Mouse (Mus musculus) T-helper 2 cell (primary cell): ENCODE results near the gene Wdr75.

Experiments
- in situ Hi-C: fragments of 300-600 bp; cut with MboI, MseI; formaldehyde crosslinking; loops from one replicate; pipeline ENCODE4 v1.15.1; 2025; ENCODE audit warnings: high pct_unique_total_duplicates

Gene Wdr75

DNA sequence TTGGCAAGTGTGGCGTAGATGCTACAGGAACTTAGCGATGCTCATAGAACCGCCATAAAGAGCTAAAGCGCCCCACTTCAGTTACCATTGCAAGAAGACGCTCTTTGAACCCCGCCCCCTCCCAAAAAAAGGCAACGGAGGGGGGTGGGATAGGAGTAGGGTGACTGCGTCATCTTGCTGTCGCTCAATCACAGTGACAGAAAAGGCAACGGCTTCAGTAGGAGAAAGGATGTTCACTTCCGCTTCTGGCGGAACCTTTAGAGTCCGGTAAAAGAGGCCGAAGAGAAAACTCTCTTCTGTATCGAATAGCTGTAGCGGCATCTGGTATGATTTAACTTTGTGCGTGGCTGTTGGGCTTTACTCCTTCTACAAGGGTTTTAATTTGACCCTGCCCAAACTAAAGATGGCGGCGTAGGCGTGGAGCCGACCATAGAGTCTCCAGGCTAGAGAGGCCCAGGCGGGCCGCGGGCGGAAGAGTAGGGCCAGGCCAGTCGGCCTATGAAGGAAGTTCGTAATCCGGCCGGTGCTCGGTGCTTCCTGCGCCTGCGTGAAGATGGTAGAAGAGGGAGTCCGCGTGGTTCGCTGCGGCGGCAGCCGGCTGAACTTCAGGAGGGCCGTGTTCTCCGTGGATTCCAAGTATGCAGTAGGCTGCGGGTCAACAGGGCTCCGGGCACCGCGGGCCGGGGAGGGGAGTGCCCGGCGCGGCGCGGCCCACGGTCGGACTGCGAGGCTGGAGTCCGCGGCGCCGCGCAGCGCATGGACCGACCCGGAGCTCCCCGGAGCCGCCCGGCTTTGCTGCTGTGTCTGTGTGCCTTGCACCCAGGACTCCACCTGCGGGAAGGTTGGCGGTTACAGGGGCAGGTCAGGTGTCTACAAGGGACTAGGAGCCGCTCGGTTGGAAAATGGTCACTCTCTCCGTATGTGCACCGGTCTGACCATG, at the start of gene Wdr75:
TSS of gene Wdr75 (plus strand) at position 198 of the 940 bp plus-strand sequence.
- in situ Hi-C loops = loop anchor here (25.0 kb wide), 1 partner anchor 1067 kb away; no protein-coding TSS in a partner anchor

DNA sequence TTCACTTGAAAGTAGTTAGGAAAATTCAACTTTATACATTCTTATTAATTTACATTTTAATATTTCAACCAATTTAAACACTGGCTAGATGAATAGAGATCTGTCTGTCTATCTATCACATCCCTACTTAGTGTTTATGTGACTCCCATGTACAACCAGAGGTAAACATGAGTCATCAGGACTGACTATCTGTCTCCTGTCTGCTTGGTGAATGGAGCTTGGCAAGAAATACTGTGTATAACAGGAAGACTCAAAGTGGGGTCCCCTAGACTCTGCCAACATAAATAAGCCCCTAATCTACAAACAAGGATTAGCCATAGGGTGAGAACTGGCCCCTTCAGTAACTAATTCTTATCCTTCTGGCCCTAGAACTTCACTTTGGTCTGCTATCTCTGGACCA, 39.1 kb upstream of the Wdr75 start:
- in situ Hi-C loops = no loop called here

DNA sequence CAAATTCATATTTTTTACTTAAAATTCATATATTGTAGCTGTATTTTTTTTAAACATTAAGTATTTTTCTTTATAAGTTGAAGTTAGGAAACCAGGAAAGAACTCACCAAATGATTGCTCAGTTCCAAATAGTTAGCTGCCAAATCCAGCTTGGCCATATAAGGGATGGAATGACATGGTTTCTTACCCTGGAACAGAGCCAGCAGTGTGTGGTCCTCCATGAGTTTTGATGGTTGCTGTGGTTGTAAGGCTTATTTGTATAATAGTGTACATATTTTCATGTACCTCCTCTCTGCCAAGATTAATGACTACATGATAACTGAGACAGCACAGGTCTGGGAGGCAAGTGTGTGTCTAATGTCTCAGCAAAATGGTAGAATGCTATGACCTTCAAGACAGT, 38.3 kb upstream of the Wdr75 start:
- in situ Hi-C loops = no loop called here

DNA sequence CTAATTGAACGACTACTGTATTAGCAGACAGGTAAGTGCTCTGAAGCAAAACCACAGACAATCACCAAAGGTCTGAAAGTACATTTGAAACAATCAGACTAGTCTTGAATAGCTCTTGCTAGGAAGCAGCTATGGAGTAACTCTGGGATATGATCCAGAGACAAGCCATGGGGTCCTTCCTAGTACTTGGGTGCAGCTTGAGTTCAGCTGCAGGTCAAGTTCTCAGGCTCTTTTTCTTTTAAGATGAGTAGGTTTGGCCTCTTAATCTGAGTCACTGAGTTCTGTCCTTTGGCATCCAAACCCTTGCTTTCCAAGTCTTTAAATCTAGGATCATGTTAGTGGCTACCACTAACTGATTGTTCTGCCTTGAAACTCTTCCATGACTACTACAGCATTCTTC, 37.0 kb upstream of the Wdr75 start:
- in situ Hi-C loops = no loop called here

DNA sequence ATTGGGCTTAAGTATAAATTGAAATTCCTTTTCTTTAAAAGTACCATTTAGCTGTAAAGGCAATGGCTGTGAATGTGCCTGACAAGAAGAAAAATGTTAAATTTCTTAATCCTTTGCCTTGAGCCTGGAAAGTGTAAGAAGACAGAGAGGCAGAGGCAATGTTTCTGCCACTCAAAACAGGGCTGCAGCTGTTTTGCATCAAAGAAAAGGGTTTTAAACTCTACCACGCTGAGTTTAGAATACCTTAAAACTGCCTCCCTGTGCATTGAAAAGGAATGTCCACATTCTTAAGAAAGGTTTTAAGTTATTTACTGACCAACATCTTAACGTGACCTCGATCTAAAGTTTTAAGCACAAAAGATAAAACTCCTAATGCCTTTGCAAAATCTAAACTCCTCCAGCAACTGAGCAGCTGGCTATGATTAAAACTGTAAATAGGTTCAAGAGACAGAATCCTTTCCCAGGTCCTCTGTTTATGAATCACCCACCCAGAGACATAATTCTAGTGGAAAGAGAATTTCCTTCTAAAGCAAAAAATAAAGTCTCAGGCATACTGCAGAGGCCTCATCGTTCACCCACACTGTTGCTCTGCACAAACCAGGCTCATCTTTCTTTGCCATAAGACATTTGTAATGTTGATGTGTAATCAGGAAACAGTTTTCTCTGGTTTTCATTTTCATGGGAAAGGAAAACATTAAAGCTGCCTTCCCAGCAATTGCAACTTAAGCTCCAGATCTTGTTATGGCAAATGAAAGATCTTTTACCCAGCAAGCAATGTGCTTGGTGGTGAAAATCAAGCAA, 34.1 kb upstream of the Wdr75 start:
- in situ Hi-C loops = loop anchor here (10.0 kb wide), 2 partner anchors 1026 to 1546 kb away; partner anchors contain the start of gene Mettl21e

DNA sequence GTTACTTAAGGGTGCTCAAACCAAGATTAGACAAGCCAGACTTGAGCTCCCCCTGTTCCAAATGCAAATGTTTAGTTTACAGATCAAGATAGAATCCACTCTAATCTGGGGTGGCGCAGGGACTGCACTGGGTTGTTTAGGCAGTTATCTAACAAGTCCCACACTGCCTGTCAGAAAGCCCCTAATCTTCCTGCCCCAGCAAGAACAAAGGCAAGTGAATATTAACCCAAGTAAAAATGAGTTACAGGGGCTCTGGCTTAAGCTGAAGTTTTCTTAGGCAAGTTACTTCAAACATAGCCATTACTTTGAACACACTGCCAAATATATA, 33.5 kb upstream of the Wdr75 start:
- in situ Hi-C loops = loop anchor here (10.0 kb wide), 2 partner anchors 1027 to 1547 kb away; partner anchors contain the start of gene Mettl21e

DNA sequence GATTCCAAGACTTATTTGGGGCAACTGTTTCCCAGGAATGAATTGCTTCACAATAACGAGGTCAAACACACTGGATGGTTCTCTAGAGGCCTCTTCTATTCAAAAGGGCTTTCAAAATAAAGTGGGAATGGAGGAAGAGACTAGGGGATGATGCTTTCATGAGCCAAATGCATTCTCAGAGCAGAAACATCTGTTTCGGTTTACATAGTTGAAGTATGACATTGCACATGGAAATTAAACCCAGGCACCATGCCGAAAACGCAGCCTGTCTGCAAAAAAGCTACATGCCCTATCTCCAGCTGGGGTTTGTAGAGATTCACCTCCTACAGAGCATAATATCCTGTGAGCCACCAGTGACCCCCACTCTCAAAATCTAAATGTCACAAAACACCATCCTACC, 29.3 kb upstream of the Wdr75 start:
- in situ Hi-C loops = loop anchor here (10.0 kb wide), 2 partner anchors 1031 to 1551 kb away; partner anchors contain the start of gene Mettl21e

DNA sequence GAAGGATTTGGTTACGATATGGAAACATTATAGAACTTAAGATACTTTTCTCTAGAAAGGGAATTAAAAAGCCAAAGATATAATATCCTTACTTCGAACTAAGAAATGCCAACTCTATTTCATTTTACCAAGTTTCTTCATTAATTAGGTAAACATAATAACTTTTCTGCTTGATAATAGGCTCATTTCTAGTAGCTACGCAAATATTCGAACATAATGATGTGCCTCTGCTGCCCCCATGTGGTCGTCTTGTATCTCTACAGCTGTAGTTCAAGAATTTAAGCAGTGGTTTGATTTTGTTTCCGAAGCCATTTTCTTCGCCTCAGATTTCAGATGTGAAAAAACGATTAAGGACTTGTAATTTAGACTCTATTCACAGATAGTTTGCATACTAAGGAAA, 28.8 kb upstream of the Wdr75 start:
- in situ Hi-C loops = loop anchor here (10.0 kb wide), 2 partner anchors 1031 to 1551 kb away; partner anchors contain the start of gene Mettl21e

DNA sequence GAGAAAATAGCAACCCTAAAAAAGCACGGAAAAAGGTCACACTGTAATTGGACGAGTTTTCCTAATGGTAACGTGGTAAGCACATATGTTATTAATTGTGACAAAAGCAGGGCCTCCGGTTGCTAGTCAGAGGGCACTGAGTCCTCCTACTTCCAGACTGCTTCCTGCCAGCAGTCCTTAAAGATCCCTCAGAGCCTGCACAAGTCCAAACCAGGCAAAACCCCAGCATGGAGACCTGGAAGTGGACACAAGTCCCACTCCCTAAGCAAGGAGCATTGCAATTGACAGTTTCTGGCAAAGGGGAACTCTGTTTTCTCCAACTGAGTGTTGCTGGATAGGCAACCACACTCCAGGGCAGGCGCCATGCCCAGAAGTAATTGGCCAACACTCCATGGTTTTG, 27.4 kb upstream of the Wdr75 start:
- in situ Hi-C loops = loop anchor here (10.0 kb wide), 2 partner anchors 1033 to 1553 kb away; partner anchors contain the start of gene Mettl21e

DNA sequence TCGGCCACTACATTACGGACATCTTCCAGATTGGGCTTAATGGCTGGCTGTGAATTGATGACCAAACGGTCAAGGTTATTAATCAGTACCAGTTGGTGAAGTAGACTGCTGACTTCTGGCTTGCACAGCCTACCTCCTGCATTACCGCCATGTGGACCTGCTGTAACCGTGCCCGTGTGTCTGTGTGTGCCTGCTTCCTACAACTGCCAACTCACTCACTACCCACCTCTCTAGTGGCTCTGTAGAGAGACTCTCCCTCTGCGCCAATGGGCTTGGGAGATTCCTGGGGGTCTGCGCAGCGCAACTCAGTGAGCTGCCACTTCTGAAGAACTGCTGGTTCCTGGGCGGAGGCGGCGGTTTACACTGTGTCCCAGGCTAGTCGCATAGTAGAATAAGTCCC, 25.6 kb upstream of the Wdr75 start:
- in situ Hi-C loops = loop anchor here (10.0 kb wide), 2 partner anchors 1035 to 1555 kb away; partner anchors contain the start of gene Mettl21e

DNA sequence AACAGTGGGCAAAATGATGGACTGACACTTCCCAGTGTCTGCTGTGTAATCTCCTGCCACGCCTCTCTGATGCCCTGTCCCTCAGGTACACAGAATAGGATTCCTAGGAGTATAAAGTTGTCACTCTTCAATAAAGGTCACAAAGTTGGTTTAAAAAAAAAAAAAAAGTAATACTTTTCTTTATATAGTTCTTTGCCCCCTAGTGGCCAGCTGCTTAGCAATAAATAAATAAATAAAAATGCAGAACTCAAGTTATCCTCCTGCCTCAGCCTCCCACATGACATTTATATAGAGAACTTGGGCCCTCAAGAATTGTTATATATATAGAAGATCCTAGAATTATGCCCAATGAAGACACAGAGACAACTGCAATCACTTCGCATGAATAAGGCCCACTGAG, 24.9 kb upstream of the Wdr75 start:
- in situ Hi-C loops = no loop called here

DNA sequence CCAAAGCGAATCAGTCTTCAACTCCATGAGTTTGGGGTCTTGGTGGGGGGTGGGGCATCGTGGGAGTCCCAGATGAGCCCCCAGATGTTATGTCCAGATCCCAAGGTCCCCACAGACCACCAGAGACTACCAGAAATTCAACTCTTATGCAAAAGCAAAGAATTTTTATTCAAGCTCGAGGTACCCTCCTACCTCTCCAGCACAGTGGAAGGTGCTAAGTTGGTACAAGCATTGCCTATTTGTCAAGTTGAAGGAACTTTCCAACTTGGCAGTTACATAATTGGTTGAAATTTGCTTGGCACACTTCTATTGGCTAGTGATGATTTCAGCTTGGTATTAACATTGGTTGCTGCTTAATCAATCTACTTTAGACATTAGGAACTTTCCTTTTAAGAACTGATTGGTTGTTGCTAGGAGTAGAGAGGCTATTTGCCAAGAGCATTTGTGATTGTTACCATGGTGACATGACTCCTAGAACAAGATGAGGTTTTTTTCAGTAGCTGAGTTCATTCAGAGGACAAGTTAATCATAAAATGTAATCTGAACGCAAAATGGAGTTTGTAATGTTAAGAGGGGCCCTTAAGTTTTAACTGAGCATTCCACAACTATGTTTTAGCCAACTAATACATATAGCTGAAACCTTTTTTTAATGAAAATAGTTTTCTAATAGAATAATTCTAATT, 14.2 kb upstream of the Wdr75 start:
- in situ Hi-C loops = loop anchor here (25.0 kb wide), 1 partner anchor 1082 kb away; no protein-coding TSS in a partner anchor

DNA sequence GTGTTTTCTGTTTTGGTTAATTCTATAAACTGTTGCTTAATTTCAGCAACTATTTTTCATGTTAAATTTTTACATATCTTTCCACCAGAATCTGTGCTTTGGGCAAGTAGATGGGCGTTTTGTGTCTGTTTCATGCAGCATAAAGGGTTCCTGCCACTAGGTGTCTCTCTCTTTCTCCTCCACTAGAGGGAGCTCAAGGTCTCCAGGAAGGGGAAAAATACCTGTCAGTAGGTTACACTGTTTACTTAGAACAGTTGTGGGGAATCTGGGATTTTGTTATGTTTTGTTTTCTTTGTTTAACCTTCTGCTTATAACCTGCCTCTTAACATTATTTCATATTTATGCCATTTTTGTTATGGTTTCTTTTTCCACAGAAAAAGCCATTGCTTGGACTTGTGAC, 21.9 kb downstream of the Wdr75 start:
- in situ Hi-C loops = loop anchor here (25.0 kb wide), 1 partner anchor 1830 kb away; no protein-coding TSS in a partner anchor

DNA sequence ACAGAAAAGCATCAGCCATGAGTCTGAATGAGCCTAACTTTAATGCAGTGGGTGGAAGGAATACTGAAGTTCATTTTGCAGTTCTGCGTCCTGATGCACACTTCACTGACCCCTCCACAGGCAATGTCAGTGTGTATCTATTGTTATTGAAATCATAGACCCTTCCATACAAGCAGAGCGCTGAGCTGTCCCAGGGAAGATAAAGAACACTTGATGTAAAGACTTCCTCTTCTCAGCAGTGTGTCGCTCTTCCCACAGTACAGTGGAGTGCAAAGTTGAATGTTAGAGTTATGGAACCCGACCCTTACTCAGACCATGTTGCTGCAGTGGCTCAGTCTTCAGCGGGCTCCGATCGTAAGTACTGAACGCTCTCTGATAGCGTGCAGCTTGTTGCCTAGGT, 23.6 kb downstream of the Wdr75 start:
- in situ Hi-C loops = loop anchor here (25.0 kb wide), 1 partner anchor 1831 kb away; no protein-coding TSS in a partner anchor

DNA sequence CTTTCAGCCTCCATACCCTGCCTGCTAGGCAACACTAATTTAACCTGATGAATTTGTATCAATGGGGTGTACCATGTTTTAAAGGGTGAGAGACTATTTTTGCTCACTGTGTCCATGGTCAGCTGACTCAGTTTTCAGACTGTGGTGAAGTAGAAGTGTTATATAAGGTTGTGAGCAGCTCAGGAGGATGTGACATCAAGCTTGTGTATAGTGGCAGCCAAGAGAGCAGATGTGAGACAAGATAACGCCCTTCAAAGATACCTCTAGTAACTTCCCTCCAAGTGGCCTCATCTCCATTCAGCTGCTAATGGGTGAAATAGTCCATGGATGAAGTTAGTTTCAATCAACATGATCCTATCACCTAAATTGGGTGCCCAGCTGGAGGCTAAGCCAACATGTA, 29.5 kb downstream of the Wdr75 start:
- in situ Hi-C loops = loop anchor here (25.0 kb wide), 1 partner anchor 1837 kb away; no protein-coding TSS in a partner anchor

DNA sequence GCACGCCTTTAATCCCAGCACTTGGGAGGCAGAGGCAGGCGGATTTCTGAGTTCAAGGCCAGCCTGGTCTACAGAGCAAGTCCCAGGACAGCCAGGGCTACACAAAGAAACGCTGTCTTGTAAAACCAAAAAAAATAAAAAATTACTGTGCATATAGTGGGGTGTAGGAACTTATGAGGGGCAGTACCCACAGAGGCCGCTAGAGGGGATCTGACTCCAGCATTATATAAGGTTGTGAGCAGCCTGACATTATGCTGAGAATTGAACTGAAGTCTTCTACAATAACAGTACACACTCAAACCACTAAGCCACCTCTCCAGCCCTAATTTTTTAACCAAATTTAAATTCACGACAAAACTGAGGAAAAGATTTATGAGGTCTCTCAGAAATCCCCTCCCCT, 30.2 kb downstream of the Wdr75 start:
- in situ Hi-C loops = loop anchor here (25.0 kb wide), 1 partner anchor 587 kb away; no protein-coding TSS in a partner anchor

DNA sequence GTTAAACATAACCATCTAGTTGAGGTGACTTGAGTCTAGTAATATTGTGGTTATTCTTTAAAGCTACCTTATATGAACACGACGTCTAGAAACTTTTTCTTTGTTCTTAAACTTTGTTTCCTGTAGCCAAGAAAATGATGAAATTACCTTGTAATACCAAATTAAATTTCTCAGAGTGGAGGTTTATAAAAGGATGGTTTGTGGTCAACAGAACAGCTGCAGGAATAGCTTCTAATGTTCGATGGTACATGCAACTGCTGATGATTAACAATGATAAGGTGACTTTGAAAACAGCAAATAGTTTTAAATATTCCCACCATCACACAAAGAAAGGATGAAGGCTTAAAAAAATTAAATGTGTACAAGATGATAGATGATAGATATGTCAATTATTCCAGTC, 30.7 kb downstream of the Wdr75 start:
- in situ Hi-C loops = loop anchor here (25.0 kb wide), 1 partner anchor 587 kb away; no protein-coding TSS in a partner anchor

DNA sequence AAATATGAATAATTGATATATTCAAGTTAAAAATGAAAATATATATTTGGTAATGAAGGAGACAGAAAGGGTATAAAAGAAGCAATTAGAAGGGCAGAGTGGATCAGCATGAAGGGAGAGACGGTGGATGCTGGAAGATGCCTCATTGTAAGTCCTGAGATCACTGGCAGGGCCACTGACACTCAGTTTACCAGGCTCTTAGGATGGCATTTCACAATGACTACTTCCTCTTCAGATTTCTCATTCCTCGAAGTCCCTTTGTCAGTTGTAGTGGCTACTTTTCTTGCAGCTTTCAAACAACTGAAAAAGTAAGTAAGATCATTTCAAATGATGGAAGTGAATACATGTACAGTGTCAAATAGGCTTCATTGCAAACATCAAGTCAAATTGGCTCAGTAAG, 31.2 kb downstream of the Wdr75 start:
- in situ Hi-C loops = loop anchor here (25.0 kb wide), 1 partner anchor 586 kb away; no protein-coding TSS in a partner anchor

DNA sequence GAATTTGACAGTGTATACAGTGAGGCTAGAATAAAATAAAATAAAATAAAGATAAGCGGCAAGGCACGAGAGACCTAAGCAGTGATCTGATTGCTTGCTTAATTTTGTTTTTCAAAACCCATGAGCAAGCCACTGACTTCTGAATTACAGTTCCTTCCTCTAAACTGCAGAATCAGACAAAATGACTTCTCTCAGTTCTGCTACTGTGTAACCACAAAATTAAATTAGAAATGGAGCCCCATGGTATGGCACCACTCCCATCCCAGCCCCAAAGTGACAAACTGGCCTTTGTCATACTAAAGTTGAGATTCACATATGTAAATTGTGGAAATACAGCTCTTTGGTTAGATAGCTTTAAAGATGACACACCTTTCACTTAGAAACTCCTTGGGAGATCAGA, 31.8 kb downstream of the Wdr75 start:
- in situ Hi-C loops = loop anchor here (25.0 kb wide), 1 partner anchor 586 kb away; no protein-coding TSS in a partner anchor

DNA sequence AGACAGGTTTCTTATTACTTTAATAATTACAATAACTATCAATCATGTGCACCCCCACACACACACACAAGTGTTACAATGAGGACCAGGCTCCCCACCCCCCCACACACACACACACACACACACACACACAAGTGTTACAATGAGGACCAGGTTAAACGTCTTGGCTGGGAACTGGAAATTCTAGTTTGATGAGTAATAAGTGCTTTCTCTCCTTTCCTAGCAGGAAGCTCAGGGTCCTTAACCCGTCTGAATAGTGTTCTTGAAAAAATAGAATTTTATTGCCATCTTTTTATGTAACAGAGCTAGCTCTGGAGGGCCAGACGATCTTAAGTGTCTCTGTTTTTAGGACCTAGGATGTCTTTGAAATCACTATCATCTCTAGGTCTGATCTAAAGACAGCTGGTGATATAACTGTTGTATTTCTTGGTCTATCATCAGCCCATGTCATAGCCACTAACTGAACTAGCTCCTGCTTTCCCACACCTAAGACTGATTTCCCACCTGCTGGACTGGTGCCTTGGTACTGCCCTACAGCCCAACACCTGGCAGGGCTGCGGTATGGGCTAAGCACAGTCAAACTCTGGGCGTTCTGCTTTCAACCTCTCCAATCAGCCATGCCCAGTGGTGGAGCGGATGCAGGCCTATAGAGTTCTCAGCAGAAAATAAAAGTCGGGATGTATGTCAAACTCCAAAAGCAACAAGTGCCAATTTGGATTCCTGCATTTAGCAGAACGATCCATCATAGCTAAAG, 35.7 kb downstream of the Wdr75 start:
- in situ Hi-C loops = loop anchor here (10.0 to 25.0 kb wide), 2 partner anchors 184 to 582 kb away; no protein-coding TSS in a partner anchor
